Mouse (Mus musculus) stomach, postnatal 0 days (tissue): ENCODE results near the gene Fgfr2. TPM values are rescaled to one million over a fixed set of nuclear protein-coding genes. Genes with fewer than 3 reads are reported as not detected.

Experiments used
- ATAC-seq: fragments of 200-750 bp; cut with Nextera tagmentation; 2 replicates; pipeline ENCODE4 v1.8.0; 2017; ENCODE audit not compliant: low FRiP score, low TSS enrichment
- DNase-seq: peaks from one replicate; pipeline ENCODE4 v3.0.0-alpha.2; 2016; ENCODE audit warnings: low spot score
- H3K27ac ChIP-seq: fragments of 300-500 bp; sonication (generic); replicated peaks from 2 replicates; pipeline ENCODE4 v1.5.1; 2014; ENCODE audit warnings: mild to moderate bottlenecking, control low read depth
- H3K27me3 ChIP-seq: fragments of 300-500 bp; sonication (generic); 2 replicates; pipeline ENCODE4 v1.6.1; 2014; ENCODE audit warnings: low read length; ENCODE audit not compliant: control insufficient read depth, insufficient read depth
- H3K36me3 ChIP-seq: fragments of 300-500 bp; sonication (generic); 2 replicates; pipeline ENCODE4 v1.6.1; 2014; ENCODE audit warnings: low read length, mixed read lengths; ENCODE audit not compliant: control insufficient read depth, insufficient read depth
- H3K4me1 ChIP-seq: fragments of 300-500 bp; sonication (generic); replicated peaks from 2 replicates; pipeline ENCODE4 v1.6.1; 2014; ENCODE audit warnings: antibody characterized with exemption; ENCODE audit not compliant: control insufficient read depth, insufficient read depth
- H3K4me2 ChIP-seq: fragments of 300-500 bp; sonication (generic); replicated peaks from 2 replicates; pipeline ENCODE4 v1.6.1; 2014; ENCODE audit warnings: low read depth, mild to moderate bottlenecking, control low read depth, moderate library complexity
- H3K4me3 ChIP-seq: fragments of 300-500 bp; sonication (generic); 2 replicates; pipeline ENCODE4 v1.5.1; 2014; ENCODE audit warnings: low read depth, low read length, control low read depth
- H3K9ac ChIP-seq: fragments of 300-500 bp; sonication (generic); 2 replicates; pipeline ENCODE4 v1.6.1; 2014; ENCODE audit warnings: mild to moderate bottlenecking, low read length, control low read depth, mixed read lengths
- H3K9me3 ChIP-seq: fragments of 300-500 bp; sonication (generic); 2 replicates; pipeline ENCODE4 v1.6.1; 2016; ENCODE audit warnings: low read length; ENCODE audit not compliant: control insufficient read depth
- CTCF ChIP-seq: IDR thresholded peaks from 2 replicates; pipeline ENCODE4 v1.5.1; 2016; ENCODE audit warnings: antibody characterized with exemption, low read depth, mild to moderate bottlenecking, moderate library complexity
- EP300 ChIP-seq: optimal IDR thresholded peaks from 2 replicates; pipeline ENCODE3; 2016; ENCODE audit warnings: antibody characterized with exemption
- WGBS: fragments of 180-500 bp; shearing (Covaris S2); extraction: QIAGEN DNeasy Blood & Tissue Kit; methylation state at CpG from one replicate; pipeline ENCODE4 v1.1.7; 2014; 5-methylcytosine and 5-hydroxymethylcytosine counted together
- polyA plus RNA-seq: library from polyadenylated mRNA; unstranded; fragments of >200 nt; fragmentation: Nextera tagmentation; extraction: Ambion mirVana; gene quantifications from 2 replicates; pipeline ENCODE4 v1.2.1, GENCODE M21; 2015

The Fgfr2 gene
- polyA plus RNA-seq, 1 experiment from 2014 or later: 60.8 TPM

GRCm38 (mm10) chr7:132412520-132412919, 710.6 kb downstream of the Fgfr2 start:
- Histone ChIP-seq H3K4me2 (no peak overlapping the region), H3K9me3 (no peaks in the 10 kb centered on the region), H3K27ac (no peak overlapping the region), H3K4me3 (no peak overlapping the region), H3K4me1 (no peaks in the 10 kb centered on the region), H3K36me3 (no peaks in the 10 kb centered on the region), H3K27me3 (no peaks in the 10 kb centered on the region), H3K9ac (no peak overlapping the region)
- TF ChIP-seq EP300 (no peak), CTCF (no peak)
- DNase-seq (no peak), ATAC-seq (no peak)
- WGBS: 34% methylated on average over 2 of the region's 2 CpGs

DNA sequence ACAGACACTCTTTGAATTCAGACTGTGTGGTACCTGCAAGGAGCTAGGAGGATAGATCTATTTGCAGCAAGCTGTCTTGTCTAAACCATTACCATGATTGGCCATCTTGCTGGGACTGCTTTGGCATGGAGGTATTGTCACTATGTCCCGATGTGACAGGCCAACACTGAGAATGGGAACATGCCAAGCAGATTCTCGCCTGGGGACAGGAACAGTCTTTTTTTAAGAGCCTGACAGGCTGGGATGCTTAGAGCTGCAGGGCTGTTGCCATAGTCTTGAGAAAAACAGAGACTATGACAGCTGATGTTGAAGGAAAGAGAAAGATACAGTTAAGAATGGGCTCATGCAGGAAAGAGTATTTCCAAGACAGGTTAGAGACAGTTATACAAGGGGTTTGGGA, 711.4 kb downstream of the Fgfr2 start:
- TF ChIP-seq CTCF (no peak), EP300 (no peak)
- no peak overlapping the region for H3K4me3 ChIP-seq
- WGBS: 75% methylated on average over 2 of the region's 2 CpGs
- H3K27ac ChIP-seq: no peak overlapping the region
- ATAC-seq (no peak), DNase-seq (no peak)
- H3K27me3 ChIP-seq: no peaks in the 10 kb centered on the region
- no peaks in the 10 kb centered on the region for H3K36me3 ChIP-seq
- no peak overlapping the region for H3K9ac ChIP-seq
- no peaks in the 10 kb centered on the region for H3K9me3 ChIP-seq
- no peaks in the 10 kb centered on the region for H3K4me1 ChIP-seq
- no peak overlapping the region for H3K4me2 ChIP-seq

DNA sequence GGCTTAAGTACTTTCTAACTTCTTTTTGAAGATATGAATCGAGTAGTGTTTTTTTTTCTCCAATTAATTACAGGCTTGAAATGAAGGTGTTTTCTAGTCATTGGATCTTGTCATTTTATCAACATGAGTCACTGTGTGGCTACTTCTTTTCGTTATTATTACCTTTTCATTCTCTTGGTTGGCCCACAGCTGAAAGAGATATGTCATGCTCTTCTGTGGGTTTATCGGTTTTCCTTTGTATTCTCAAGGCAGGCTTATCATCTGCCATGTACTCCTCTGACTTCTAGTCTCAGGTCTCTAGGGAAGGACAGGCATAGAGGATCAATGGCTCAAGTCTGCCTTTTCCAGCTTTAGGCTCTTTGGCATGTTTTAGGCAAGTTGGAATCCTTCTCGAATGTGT, 712.2 kb downstream of the Fgfr2 start:
- TF ChIP-seq CTCF (no peak), EP300 (no peak)
- Histone ChIP-seq H3K27me3 (no peaks in the 10 kb centered on the region), H3K9ac (no peak overlapping the region), H3K36me3 (no peaks in the 10 kb centered on the region), H3K4me1 (no peaks in the 10 kb centered on the region), H3K4me3 (no peak overlapping the region), H3K9me3 (no peaks in the 10 kb centered on the region), H3K27ac (no peak overlapping the region), H3K4me2 (no peak overlapping the region)
- ATAC-seq (no peak), DNase-seq (no peak)
- 82% methylated on average over 4 of the region's 4 CpGs for WGBS

- Histone ChIP-seq H3K4me3 (no peak overlapping the region), H3K9ac (no peak overlapping the region), H3K4me2 (no peak overlapping the region), H3K4me1 (no peaks in the 10 kb centered on the region), H3K36me3 (no peaks in the 10 kb centered on the region), H3K27me3 (no peaks in the 10 kb centered on the region), H3K27ac (no peak overlapping the region), H3K9me3 (no peaks in the 10 kb centered on the region)
- no peak for DNase-seq
- no peak for TF ChIP-seq CTCF
- no peak for TF ChIP-seq EP300
- 82% methylated on average over 3 of the region's 3 CpGs for WGBS
- no peak for ATAC-seq
Observed at GRCm38 (mm10) chr7:132409890-132410289, 713.3 kb downstream of the Fgfr2 start.

GRCm38 (mm10) chr7:132402377-132403084, 720.6 kb downstream of the Fgfr2 start:
- Histone ChIP-seq H3K27ac (no peak overlapping the region), H3K4me3 (no peak overlapping the region), H3K4me1 (no peaks in the 10 kb centered on the region), H3K36me3 (no peaks in the 10 kb centered on the region), H3K27me3 (no peaks in the 10 kb centered on the region), H3K9me3 (no peaks in the 10 kb centered on the region), H3K9ac (no peak overlapping the region), H3K4me2 (no peak overlapping the region)
- peak; percentile 56; the same call in 1 of the 2 replicates for ATAC-seq
- no peak for DNase-seq
- 62% methylated on average over 10 of the region's 10 CpGs for WGBS
- TF ChIP-seq EP300 (no peak), CTCF (peak; percentile 13; the same call in 1 of the 2 replicates)

- WGBS: 75% methylated on average over 3 of the region's 3 CpGs
Observed at GRCm38 (mm10) chr7:132398487-132398886, 724.7 kb downstream of the Fgfr2 start.

More at GRCm38 (mm10) chr7:132398487-132398886, 724.7 kb downstream of the Fgfr2 start:
- no peak overlapping the region for H3K27ac ChIP-seq
- H3K4me1 ChIP-seq: no peaks in the 10 kb centered on the region
- DNase-seq (no peak), ATAC-seq (no peak)
- H3K9me3 ChIP-seq: no peaks in the 10 kb centered on the region
- TF ChIP-seq EP300: no peak
- no peak for TF ChIP-seq CTCF
- H3K4me3 ChIP-seq: no peak overlapping the region
- H3K4me2 ChIP-seq: no peak overlapping the region
- no peak overlapping the region for H3K9ac ChIP-seq
- no peaks in the 10 kb centered on the region for H3K36me3 ChIP-seq
- H3K27me3 ChIP-seq: no peaks in the 10 kb centered on the region
